Mouse (Mus musculus) testis, postnatal 14 days (tissue): ENCODE results near the gene 2610001J05Rik.

ENCODE experiments used
- DNase-seq: peaks from one replicate; pipeline ENCODE4 v3.0.0; 2021; ENCODE audit warnings: low spot score

Gene 2610001J05Rik

DNA sequence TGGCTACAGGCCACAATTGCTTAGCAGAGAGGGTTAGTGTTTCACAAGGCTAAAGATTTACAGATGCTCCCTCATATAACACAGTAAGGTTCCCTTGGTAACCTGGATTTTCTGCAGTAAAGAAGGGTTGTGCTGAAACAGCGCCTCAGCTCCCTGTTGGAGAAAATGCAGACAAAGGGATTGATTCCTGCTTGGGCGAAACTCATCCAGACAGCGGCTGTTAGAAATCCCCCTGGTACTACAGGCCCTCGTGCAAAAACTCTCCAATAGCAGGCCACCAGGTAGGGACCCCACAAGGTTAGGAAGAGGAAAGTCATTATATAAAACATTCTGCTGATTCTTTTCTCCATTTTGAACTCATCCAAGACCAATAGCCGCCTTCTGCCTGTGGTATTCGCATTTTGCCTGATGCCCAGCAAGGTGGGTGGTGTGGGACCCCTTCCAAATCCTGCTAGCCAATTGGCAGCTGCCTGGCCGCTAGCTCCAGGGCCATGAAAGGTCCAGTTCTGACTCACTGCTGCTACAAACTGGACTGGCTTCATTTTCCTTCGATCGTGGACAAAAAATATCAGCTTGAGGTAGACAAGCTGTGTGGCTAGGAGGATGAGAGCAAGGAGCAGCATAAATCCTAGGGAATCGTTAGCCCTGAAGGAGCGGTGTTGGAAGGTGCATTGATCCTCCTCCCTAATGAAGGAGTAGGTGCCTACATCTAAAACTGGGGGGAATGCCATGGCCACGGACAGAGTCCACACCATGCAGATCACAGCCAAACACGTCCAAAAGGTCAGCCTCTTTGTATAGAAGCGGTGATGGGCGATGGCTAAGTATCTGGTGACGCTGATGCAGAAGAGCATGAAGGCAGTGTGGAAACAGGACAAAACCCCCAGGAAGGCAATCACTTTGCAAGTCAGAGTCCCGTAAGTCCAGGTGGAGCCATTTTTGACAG, 35.3 kb downstream of the 2610001J05Rik start:
- no peak for DNase-seq

GRCm38 (mm10) chr6:13832770-13833169, 38.5 kb downstream of the 2610001J05Rik start:
- DNase-seq = no peak

GRCm38 (mm10) chr6:13828877-13829276, 42.4 kb downstream of the 2610001J05Rik start:
- DNase-seq = no peak
